In the genomic region with DNA sequence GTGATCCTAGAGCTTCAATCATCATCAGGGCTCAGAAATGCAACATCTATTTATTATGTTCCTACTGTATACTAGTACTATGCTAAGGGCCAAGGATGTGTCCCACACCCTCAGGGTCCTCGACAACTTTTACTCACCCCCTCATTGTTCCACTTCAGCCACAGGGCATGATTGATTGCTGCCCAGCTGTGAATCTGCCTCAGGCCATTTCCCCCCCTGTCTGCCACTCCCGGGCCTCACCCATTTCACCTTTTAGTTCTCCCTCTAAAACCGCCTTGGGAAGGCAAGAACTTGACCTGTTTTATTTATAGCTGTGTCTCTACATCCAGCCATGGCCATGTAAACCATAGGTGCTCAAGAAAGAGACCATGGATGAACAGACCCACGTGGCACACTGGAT, we compare ENCODE assay signal across 15 mouse cellular contexts. TPM values are rescaled to one million over a fixed set of nuclear protein-coding genes. Genes with fewer than 3 reads are reported as not detected.
"Had no signal": no experiment of that assay in that cellular context is flagged by ENCODE, and none has a peak within 500 bp of the region (broad histone marks: within the 10 kb centered on the region; RNA-seq: fewer than 3 reads in every experiment).

No protein-coding gene starts in this region.

- H3K4me1 ChIP-seq: neural tube, embryonic 12.5 days; neural tube, embryonic 13.5 days; neural tube, embryonic 15.5 days; stomach, embryonic 15.5 days had no signal

- H3K27ac ChIP-seq: neural tube, embryonic 12.5 days; neural tube, embryonic 13.5 days; neural tube, embryonic 15.5 days; stomach, embryonic 15.5 days; stomach, postnatal 0 days had no signal

- H3K9ac ChIP-seq: neural tube, embryonic 12.5 days; neural tube, embryonic 13.5 days; neural tube, embryonic 15.5 days; stomach, embryonic 15.5 days had no signal

- H3K9me3 ChIP-seq: neural tube, embryonic 12.5 days; neural tube, embryonic 13.5 days; neural tube, embryonic 15.5 days; stomach, embryonic 15.5 days had no signal

- H3K36me3 ChIP-seq: neural tube, embryonic 12.5 days; neural tube, embryonic 13.5 days; neural tube, embryonic 15.5 days had no signal

- H3K27me3 ChIP-seq: neural tube, embryonic 12.5 days; neural tube, embryonic 13.5 days; neural tube, embryonic 15.5 days; stomach, embryonic 15.5 days had no signal

- H3K4me3 ChIP-seq: neural tube, embryonic 12.5 days; neural tube, embryonic 13.5 days; neural tube, embryonic 15.5 days; stomach, embryonic 15.5 days had no signal

- DNase-seq: right cerebral cortex, adult 18-20 months; right cerebral cortex, postnatal 25 days; right cerebral cortex, postnatal 4 days; spleen, adult 18-20 months; thymus, adult 18-20 months; thymus, adult 2 months; thymus, postnatal 14 days; thymus, postnatal 25 days; thymus, postnatal 36 days had no signal

RNA-seq across cellular contexts. Expression of gene Angptl8, which starts 11.4 kb away (rescaled TPM):
- total RNA-seq: neutrophil, adult 5-6 weeks had no signal
